Mouse (Mus musculus): ENCODE results near the gene Uso1. TPM values are rescaled to one million over a fixed set of nuclear protein-coding genes. Genes with fewer than 3 reads are reported as not detected.

Gene Uso1
- total RNA-seq, 2 experiments from 2014 or later = 67.4 to 68.2 TPM

- DNase-seq (ENCODE audit: low spot score in 2 of 2) = no peak
These were observed 94.1 kb downstream of the Uso1 start for GRCm38 (mm10) chr5:92231836-92232235.

GRCm38 (mm10) chr5:92233366-92233765 is 95.6 kb downstream of the Uso1 start:
- no peak for DNase-seq (ENCODE audit: low spot score in 2 of 2)

GRCm38 (mm10) chr5:92234939-92235557 is 97.3 kb downstream of the Uso1 start:
- no peak for DNase-seq (ENCODE audit: low spot score in 2 of 2)

GRCm38 (mm10) chr5:92239333-92240232 is 101.8 kb downstream of the Uso1 start:
- peak; percentile 78 to 82 for DNase-seq (ENCODE audit: low spot score in 2 of 2)

GRCm38 (mm10) chr5:92240769-92241168 is 103.0 kb downstream of the Uso1 start:
- DNase-seq (ENCODE audit: low spot score in 2 of 2) = no peak

GRCm38 (mm10) chr5:92244900-92245299 is 107.2 kb downstream of the Uso1 start:
- no peak for DNase-seq (ENCODE audit: low spot score in 2 of 2)

- no peak for DNase-seq (ENCODE audit: low spot score in 2 of 2)
These were observed 107.7 kb downstream of the Uso1 start for GRCm38 (mm10) chr5:92245483-92245882.

GRCm38 (mm10) chr5:92248614-92249013 is 110.9 kb downstream of the Uso1 start:
- no peak for DNase-seq (ENCODE audit: low spot score in 2 of 2)

- DNase-seq (ENCODE audit: low spot score in 2 of 2) = no peak
These were observed 114.3 kb downstream of the Uso1 start for GRCm38 (mm10) chr5:92252031-92252430.

Other genes starting within 250 kb of the Uso1 start
- 10 to 100 TPM; 48.0 to 53.2 TPM for gene Rchy1, start 174.9 kb upstream of the Uso1 start, total RNA-seq (2021)
- under 1 TPM in 1 of 2 experiments, not detected in 1; 0.22 TPM for gene Odaph, start 150.5 kb upstream of the Uso1 start, total RNA-seq (2021)
- 10 to 100 TPM; 84.3 to 87.2 TPM for gene Cdkl2, start 94.1 kb upstream of the Uso1 start, total RNA-seq (2021)
- 100 to 1,000 TPM; 178 to 181 TPM for gene G3bp2, start 54.2 kb upstream of the Uso1 start, total RNA-seq (2021)
- gene U90926, start 77.5 kb downstream of the Uso1 start, total RNA-seq (2021) = not detected
- gene Ppef2, start 118.3 kb downstream of the Uso1 start, total RNA-seq (2021) = under 1 TPM in 1 of 2 experiments, not detected in 1; 0.40 TPM
- gene Naaa, start 140.2 kb downstream of the Uso1 start, total RNA-seq (2021) = 10 to 100 TPM; 28.8 to 32.0 TPM
- gene Sdad1, start 172.5 kb downstream of the Uso1 start, total RNA-seq (2021) = 10 to 100 TPM; 23.7 to 25.9 TPM
- gene Cxcl9, start 190.1 kb downstream of the Uso1 start, total RNA-seq (2021) = not detected
- 1 to 10 TPM; 6.7 to 9.5 TPM for gene Art3, start 193.9 kb downstream of the Uso1 start, total RNA-seq (2021)
- not detected for gene Cxcl10, start 211.0 kb downstream of the Uso1 start, total RNA-seq (2021)